Mouse (Mus musculus) G1E (cell line): ENCODE results near the gene Olfr155.

Source experiments
- CTCF ChIP-seq: IDR thresholded peaks from 2 replicates; pipeline ENCODE4 v1.5.1; 2012; ENCODE audit warnings: low read depth, low read length, inconsistent platforms, mixed read lengths
- GATA1 ChIP-seq: IDR thresholded peaks from 2 replicates; pipeline ENCODE4 v1.6.1; 2012; ENCODE audit warnings: borderline replicate concordance, low read length, inconsistent platforms, mixed read lengths
- GATA2 ChIP-seq: IDR thresholded peaks from 2 replicates; pipeline ENCODE4 v1.6.1; 2012; ENCODE audit warnings: low read depth, low read length, inconsistent platforms, borderline replicate concordance
- POLR2AphosphoS5 ChIP-seq: IDR thresholded peaks from 2 replicates; pipeline ENCODE4 v1.6.1; 2012; ENCODE audit warnings: low read depth, low read length, inconsistent platforms; ENCODE audit not compliant: insufficient replicate concordance
- TAL1 ChIP-seq: conservative IDR thresholded peaks from 2 replicates; pipeline ENCODE4 v1.6.1; 2012; ENCODE audit warnings: low read depth, low read length, inconsistent platforms, mixed read lengths

DNA sequence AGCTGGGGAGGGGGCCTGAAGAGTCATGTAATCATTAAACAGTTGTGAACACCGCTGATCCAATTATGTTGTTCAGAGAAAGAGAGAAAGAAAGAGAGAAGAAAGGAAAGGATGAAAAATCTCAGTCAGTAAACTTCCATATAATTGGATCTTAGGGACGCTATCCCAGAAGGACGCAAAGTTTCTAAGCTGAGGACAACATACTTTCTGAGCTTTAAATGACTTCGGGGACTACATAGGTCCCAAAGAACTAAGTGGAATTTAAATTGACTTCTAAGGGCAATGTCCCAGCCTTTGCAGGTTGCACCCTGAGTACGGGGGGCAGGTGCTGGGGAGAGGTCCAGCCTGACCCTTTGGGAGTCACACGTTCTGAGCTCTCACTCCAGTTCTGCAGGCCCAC is at the start of gene Olfr155:
- TF ChIP-seq CTCF (no peak), TAL1 (no peak), POLR2AphosphoS5 (no peak), GATA2 (no peak), GATA1 (no peak)
